Mouse (Mus musculus) cortical plate, adult 2 months (tissue): Measurements from ENCODE around the gene Sorcs3. TPM values are rescaled to one million over a fixed set of nuclear protein-coding genes. Genes with fewer than 3 reads are reported as not detected.

Experiments
- H3K27ac ChIP-seq: fragments of 200-500 bp; 2 replicates; pipeline ENCODE4 v1.5.1; 2012; ENCODE audit warnings: low read length, control low read depth, inconsistent platforms; ENCODE audit not compliant: insufficient read depth
- H3K4me1 ChIP-seq: fragments of 200-500 bp; 2 replicates; pipeline ENCODE4 v1.6.1; 2011; ENCODE audit warnings: low read length; ENCODE audit not compliant: control insufficient read depth, insufficient read depth
- H3K4me3 ChIP-seq: fragments of 200-500 bp; 2 replicates; pipeline ENCODE4 v1.5.1; 2011; ENCODE audit warnings: mild to moderate bottlenecking, low read length, control low read depth; ENCODE audit not compliant: insufficient read depth
- CTCF ChIP-seq: fragments of 200-500 bp; IDR thresholded peaks from 2 replicates; pipeline ENCODE4 v1.5.1; 2011; ENCODE audit warnings: mild to moderate bottlenecking, control low read depth, low read length; ENCODE audit not compliant: insufficient read depth; ENCODE audit errors: extremely low read depth
- POLR2A ChIP-seq: fragments of 200-500 bp; IDR thresholded peaks from 2 replicates; pipeline ENCODE4 v1.6.1; 2011; ENCODE audit warnings: mild to moderate bottlenecking, low read length, control low read depth; ENCODE audit not compliant: insufficient read depth; ENCODE audit errors: extremely low read depth
- polyA plus RNA-seq: library from polyadenylated mRNA; depleted of rRNA; stranded (reverse); fragments of >200 nt; gene quantifications from 2 replicates; pipeline ENCODE4 v1.2.3, GENCODE M21; 2012

Sorcs3 gene
- polyA plus RNA-seq, 1 experiment, result 15.4 TPM

GRCm38 (mm10) chr19:48706267-48706923 is 500.6 kb downstream of the Sorcs3 start:
- no peak overlapping the region for H3K4me3 ChIP-seq
- H3K4me1 ChIP-seq, result no peaks in the 10 kb centered on the region
- no peak for TF ChIP-seq CTCF
- TF ChIP-seq POLR2A, result no peak
- H3K27ac ChIP-seq, result no peak overlapping the region

GRCm38 (mm10) chr19:48706924-48707320 is 501.1 kb downstream of the Sorcs3 start:
- Histone ChIP-seq H3K4me1 (no peaks in the 10 kb centered on the region), H3K27ac (no peak overlapping the region), H3K4me3 (no peak overlapping the region)
- TF ChIP-seq CTCF (no peak), POLR2A (no peak)

- Histone ChIP-seq H3K4me3 (no peak overlapping the region), H3K27ac (no peak overlapping the region), H3K4me1 (no peaks in the 10 kb centered on the region)
- no peak for TF ChIP-seq CTCF
These were observed 520.1 kb downstream of the Sorcs3 start for GRCm38 (mm10) chr19:48725851-48726419.

GRCm38 (mm10) chr19:48727048-48727447 is 521.2 kb downstream of the Sorcs3 start:
- Histone ChIP-seq H3K27ac (no peak overlapping the region), H3K4me1 (no peaks in the 10 kb centered on the region), H3K4me3 (no peak overlapping the region)
- TF ChIP-seq POLR2A, result no peak
- TF ChIP-seq CTCF, result no peak

- TF ChIP-seq CTCF, result no peak
- TF ChIP-seq POLR2A, result no peak
- H3K27ac ChIP-seq, result no peak overlapping the region
- no peak overlapping the region for H3K4me3 ChIP-seq
- H3K4me1 ChIP-seq, result no peaks in the 10 kb centered on the region
These were observed 521.8 kb downstream of the Sorcs3 start for GRCm38 (mm10) chr19:48727601-48728000.

GRCm38 (mm10) chr19:48731731-48732130 is 525.9 kb downstream of the Sorcs3 start:
- H3K4me3 ChIP-seq, result no peak overlapping the region
- no peak overlapping the region for H3K27ac ChIP-seq
- no peaks in the 10 kb centered on the region for H3K4me1 ChIP-seq
- TF ChIP-seq POLR2A, result no peak
- TF ChIP-seq CTCF, result no peak

- no peak for TF ChIP-seq POLR2A
- TF ChIP-seq CTCF, result no peak
- no peaks in the 10 kb centered on the region for H3K4me1 ChIP-seq
- no peak overlapping the region for H3K27ac ChIP-seq
- H3K4me3 ChIP-seq, result no peak overlapping the region
These were observed 528.5 kb downstream of the Sorcs3 start for GRCm38 (mm10) chr19:48734370-48734769.

GRCm38 (mm10) chr19:48737554-48737953 is 531.7 kb downstream of the Sorcs3 start:
- H3K27ac ChIP-seq, result no peak overlapping the region
- H3K4me1 ChIP-seq, result no peaks in the 10 kb centered on the region
- H3K4me3 ChIP-seq, result no peak overlapping the region
- TF ChIP-seq POLR2A, result no peak
- no peak for TF ChIP-seq CTCF

- Histone ChIP-seq H3K4me1 (no peaks in the 10 kb centered on the region), H3K4me3 (no peak overlapping the region), H3K27ac (no peak overlapping the region)
- TF ChIP-seq POLR2A, result no peak
- TF ChIP-seq CTCF, result no peak
These were observed 549.3 kb downstream of the Sorcs3 start for GRCm38 (mm10) chr19:48755156-48755555.

- Histone ChIP-seq H3K4me3 (no peak overlapping the region), H3K27ac (no peak overlapping the region), H3K4me1 (no peaks in the 10 kb centered on the region)
- TF ChIP-seq CTCF (no peak), POLR2A (no peak)
These were observed 551.0 kb downstream of the Sorcs3 start for GRCm38 (mm10) chr19:48756831-48757230.

- no peaks in the 10 kb centered on the region for H3K4me1 ChIP-seq
- TF ChIP-seq CTCF (no peak), POLR2A (no peak)
- no peak overlapping the region for H3K27ac ChIP-seq
- no peak overlapping the region for H3K4me3 ChIP-seq
These were observed 560.7 kb downstream of the Sorcs3 start for GRCm38 (mm10) chr19:48766524-48766923.
